Mouse (Mus musculus) CD4-positive, CD25-positive, alpha-beta regulatory T cell, adult 4 months (primary cell): Measurements from ENCODE around the gene Cdx4. TPM values are rescaled to one million over a fixed set of nuclear protein-coding genes. Genes with fewer than 3 reads are reported as not detected.

Experiments used
- polyA plus RNA-seq, 2 experiments: library from polyadenylated mRNA; unstranded; fragments of 100-300 nt; shearing (Covaris generic); gene quantifications; one replicate each; pipeline ENCODE4 v1.2.1; 2017

The Cdx4 gene
- polyA plus RNA-seq, 2 experiments from 2014 or later, result not detected

Other genes starting within 250 kb of the Cdx4 start
- not detected for gene Nap1l2, start 134.8 kb upstream of the Cdx4 start, polyA plus RNA-seq
- gene Chic1, start 35.1 kb downstream of the Cdx4 start, polyA plus RNA-seq, result 1 to 10 TPM; 3.1 to 3.2 TPM
- under 1 TPM; 0.67 to 0.87 TPM for gene Tsx, start 93.1 kb downstream of the Cdx4 start, polyA plus RNA-seq
- not detected for gene Gm26992, start 100.6 kb downstream of the Cdx4 start, polyA plus RNA-seq